Mouse (Mus musculus) gastrocnemius, adult 8-10 months (tissue): ENCODE data around the gene Tomm20l. TPM values are rescaled to one million over a fixed set of nuclear protein-coding genes. Genes with fewer than 3 reads are reported as not detected.

Experiments used
- DNase-seq, 2 experiments: peaks; one replicate each; pipeline ENCODE4 v3.0.0; 2022; ENCODE audit warnings: low spot score in 2 of 2
- total RNA-seq, 4 experiments: library from RNA; stranded (reverse); gene quantifications; 2 replicates each; pipeline ENCODE4 v1.2.4; 2022

The Tomm20l gene
- total RNA-seq, 4 experiments from 2014 or later, result not detected

- DNase-seq, result no peak
Measured at GRCm38 (mm10) chr12:71150167-71150566, 38.9 kb downstream of the Tomm20l start.

- DNase-seq, result no peak
Measured at GRCm38 (mm10) chr12:71154979-71155378, 43.8 kb downstream of the Tomm20l start.

GRCm38 (mm10) chr12:71157974-71158373 lies 46.7 kb downstream of the Tomm20l start:
- DNase-seq, result no peak

- no peak for DNase-seq
Measured at GRCm38 (mm10) chr12:71164410-71164809, 53.2 kb downstream of the Tomm20l start.

GRCm38 (mm10) chr12:71169911-71170310 lies 58.7 kb downstream of the Tomm20l start:
- no peak for DNase-seq

Other genes starting within 250 kb of the Tomm20l start
- gene Actr10, start 173.6 kb upstream of the Tomm20l start, total RNA-seq, result 100 to 1,000 TPM in 1 of 4 experiments, 10 to 100 TPM in 3; 91.7 to 107 (median 95.3) TPM
- gene Psma3, start 136.8 kb upstream of the Tomm20l start, total RNA-seq, result 100 to 1,000 TPM; 242 to 262 (median 246) TPM
- 1 to 10 TPM; 6.7 to 8.4 (median 7.3) TPM for gene Arid4a, start 95.4 kb upstream of the Tomm20l start, total RNA-seq
- gene Timm9, start 25.3 kb downstream of the Tomm20l start, total RNA-seq, result 10 to 100 TPM; 24.4 to 32.6 (median 26.6) TPM
- 1 to 10 TPM; 4.0 to 5.3 (median 4.2) TPM for gene 2700049A03Rik, start 25.4 kb downstream of the Tomm20l start, total RNA-seq
- gene Dact1, start 198.5 kb downstream of the Tomm20l start, total RNA-seq, result 1 to 10 TPM; 1.7 to 2.8 (median 2.3) TPM